Mouse (Mus musculus): ENCODE measurements at regions not wholly inside any gene's neighbourhood (a gene's known extent, or its start where the extent isn't known, plus 50 kb on each side); places are given as distances from the start of the nearest gene placed in this dataset.

- TF ChIP-seq POLR2A (IDR thresholded peaks at IDR 0.05; ENCODE audit: insufficient read depth, low read length), result no peak
- TF ChIP-seq CTCF (IDR thresholded peaks at IDR 0.05; ENCODE audit: low read depth, low read length), result no peak
These were observed 297.9 kb downstream of the Fam84b start for GRCm38 (mm10) chr15:60555691-60556090.

Measured in ES-Bruce4 (cell line).